Mouse (Mus musculus) testis, postnatal 10 days (tissue): ENCODE data around the gene Rnh1.

Experiments used
- DNase-seq: peaks from one replicate; pipeline ENCODE4 v3.0.0; 2021; ENCODE audit warnings: low spot score

The Rnh1 gene

DNA sequence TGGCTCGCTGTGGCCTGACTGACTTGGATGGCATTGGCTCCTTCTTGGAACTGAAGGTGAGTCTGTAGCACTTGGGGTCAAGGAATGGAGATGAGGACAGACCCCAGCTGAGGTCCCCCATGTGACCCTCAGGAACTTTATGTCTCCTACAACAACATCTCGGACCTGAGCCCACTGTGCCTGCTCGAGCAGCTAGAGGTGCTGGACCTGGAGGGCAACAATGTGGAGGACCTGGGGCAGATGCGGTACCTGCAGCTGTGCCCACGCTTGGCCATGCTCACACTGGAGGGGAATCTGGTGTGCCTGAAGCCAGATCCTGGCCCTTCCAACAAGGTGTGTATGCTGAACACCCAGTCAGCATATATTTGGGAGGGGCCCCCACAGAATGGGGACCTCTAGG lies 32.8 kb upstream of the Rnh1 start:
- DNase-seq: peak; percentile 38

DNA sequence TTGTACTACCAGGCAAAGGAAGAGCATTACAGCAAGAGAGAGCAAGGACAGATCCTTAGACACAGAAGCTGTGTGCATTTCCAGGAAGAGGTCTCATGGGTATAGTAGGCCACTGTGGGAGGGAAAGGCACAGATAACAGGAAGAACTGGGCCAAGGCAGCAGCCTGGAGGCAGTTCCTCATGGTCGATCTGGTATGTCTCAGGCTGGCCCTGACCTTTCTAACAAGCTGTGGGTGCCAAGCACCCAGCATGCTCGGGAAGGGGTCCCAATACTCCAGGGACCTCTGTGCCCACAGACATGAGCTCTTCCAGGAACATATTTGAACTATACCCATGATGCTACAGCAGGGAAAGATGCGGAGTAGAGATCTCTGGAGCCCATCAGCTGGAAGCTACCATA lies 31.9 kb upstream of the Rnh1 start:
- no peak for DNase-seq

DNA sequence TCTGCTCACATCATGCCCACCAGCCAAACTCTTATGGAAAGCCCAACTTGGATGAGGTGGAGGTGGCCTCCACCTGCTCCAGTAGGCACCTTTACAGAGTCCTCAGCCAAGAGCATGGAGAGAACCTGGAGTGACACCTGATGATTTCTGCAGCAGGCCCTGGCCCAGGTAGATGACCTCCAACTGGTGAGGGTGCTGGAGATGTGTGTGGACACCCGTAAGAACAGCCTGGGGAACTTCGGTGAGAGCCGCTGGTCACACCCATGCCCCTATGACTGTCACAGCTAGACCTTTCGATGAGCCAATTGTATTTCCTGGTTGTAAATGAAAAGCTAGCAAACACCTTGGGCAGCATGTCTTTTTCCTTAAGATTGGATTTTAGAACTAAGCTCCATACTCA lies 25.5 kb upstream of the Rnh1 start:
- DNase-seq: no peak

DNA sequence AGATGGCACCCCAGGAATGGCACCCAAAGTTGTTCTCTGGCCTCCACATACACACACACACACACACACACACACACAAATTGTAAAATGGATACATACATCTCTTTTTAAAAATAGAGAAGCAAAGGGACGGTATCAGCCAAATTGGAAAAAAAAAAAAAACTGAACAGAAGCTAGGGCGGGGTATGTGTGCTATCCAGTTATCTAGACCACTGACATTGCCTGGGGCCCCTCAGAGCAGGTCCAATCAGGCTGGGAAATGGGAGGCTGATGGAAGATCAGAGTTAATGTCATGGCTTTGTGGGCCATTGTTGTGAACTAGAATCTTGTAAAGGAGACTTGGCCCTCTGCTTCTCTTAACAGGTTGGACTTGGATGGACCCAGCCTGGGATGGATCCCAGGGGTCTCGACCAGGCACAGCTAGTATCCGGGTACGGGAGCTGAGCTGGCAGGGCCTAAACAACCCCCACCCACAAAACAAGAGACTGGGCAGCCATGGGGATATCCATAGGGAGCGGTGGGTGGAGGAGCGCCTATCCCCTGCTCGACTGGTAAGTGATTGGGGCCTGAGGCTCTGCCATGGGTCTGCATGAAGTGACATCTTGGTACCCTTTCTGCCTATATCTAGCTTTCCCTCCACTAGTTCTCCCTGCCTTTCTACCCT lies 24.1 kb upstream of the Rnh1 start:
- DNase-seq: no peak

DNA sequence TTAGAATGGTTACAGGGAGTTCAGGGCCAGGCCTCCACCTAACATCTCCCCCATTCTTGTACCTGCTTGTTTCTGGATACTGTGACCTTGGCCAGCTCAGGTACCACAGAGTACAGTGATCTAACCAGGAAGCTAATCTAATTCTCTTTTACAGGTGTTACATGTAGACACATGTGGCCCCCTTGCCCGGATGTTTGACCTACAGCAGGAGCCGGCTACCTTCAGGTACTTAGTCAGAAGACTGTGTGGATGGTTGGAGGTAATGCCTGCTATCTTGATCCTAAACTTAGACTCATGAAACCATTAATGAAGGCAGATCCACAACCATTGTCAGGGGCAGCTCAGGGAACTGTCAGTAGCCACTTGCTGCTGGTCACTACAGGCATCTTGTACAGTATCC lies 23.1 kb upstream of the Rnh1 start:
- no peak for DNase-seq

DNA sequence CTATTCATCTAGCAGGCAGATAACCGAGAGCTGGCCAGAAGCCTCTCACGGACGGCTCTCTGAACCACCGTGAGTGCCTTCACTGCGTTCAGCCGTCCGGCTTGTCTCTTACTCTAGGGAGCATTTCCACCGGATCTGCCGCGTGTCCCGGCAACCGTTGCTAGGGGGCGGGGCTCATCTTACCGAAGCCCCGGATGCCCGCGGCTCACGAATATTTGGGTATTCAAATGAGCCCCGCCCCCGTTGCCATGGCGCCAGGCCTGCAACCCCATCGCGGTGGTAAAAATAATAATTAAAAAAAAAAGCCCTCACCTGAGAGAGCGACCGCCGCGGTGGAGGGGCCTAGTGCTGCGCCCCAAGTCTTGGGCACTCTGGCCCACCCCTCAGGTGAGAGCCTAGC lies 22.2 kb upstream of the Rnh1 start:
- peak; percentile 98 for DNase-seq

DNA sequence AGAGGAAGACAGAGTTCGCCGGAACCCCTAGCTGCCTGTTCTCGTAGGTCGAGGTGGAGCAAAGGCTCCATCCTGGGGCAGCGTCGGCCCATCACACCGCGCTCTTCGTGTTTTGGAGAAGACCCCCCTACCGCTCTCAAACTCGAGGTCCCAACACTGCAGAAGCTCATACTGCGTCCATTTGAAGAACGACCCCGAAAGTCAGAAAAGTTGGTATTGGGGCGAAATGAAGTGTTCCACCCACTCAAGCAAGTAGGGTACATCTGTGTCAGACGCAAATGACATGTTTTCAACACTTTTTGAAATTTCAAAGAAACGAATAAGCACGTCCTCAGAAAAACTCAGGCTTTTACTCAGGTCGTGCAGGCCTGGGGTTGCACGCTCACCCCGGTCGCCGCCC lies 21.8 kb upstream of the Rnh1 start:
- no peak for DNase-seq

DNA sequence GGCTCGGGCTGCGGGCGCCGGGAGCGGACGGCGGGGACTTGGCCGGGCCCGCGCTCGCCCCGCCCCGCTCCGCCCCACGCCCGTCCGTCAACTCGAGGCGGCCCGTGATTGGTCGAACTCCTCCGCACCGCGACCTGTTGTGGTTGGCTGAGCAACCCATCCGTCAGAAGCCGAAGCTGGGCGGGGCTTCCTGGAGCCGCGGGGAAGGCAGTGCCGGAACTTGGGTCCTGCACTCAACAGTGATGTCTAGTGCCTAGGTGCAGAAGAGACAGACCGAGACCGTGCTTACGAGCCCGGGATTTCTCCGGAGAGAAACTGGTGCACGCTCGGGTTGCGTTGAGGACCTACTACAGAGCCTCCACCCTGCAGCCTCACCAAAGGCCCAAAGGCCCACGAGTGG lies 21.3 kb upstream of the Rnh1 start, which contains the start of the genes Hras and Lrrc56:
Hras (minus strand) TSS at position 58 of the 400 bp plus-strand sequence.
Lrrc56 (plus strand) TSS at position 210 of the 400 bp plus-strand sequence.
- DNase-seq: peak; percentile 99

DNA sequence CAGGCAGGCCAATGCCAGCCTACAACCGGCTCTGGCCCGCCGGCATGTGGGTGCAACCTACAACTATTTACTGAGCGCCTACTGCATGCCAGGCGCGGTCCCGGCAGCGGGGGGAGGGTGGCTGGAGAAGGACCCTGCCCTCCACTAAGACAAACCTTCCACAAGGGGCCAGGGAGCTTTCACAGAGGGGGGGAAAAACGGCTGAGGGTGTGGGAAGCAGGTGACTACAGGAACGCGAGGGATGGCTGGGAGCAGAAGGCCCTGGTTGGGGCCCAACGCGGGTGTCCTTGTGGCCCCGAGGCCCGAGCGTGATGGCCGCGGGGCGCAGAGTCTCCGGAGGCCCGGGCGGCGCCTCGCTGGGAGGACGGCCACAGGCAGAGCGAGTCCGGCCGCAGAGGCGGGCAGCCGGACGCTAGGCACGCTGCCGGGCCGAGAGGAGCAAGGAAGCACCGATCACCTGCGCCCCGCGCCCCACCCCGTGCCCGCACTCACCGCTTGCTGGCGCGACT lies 20.7 kb upstream of the Rnh1 start:
- peak; percentile 69 for DNase-seq

DNA sequence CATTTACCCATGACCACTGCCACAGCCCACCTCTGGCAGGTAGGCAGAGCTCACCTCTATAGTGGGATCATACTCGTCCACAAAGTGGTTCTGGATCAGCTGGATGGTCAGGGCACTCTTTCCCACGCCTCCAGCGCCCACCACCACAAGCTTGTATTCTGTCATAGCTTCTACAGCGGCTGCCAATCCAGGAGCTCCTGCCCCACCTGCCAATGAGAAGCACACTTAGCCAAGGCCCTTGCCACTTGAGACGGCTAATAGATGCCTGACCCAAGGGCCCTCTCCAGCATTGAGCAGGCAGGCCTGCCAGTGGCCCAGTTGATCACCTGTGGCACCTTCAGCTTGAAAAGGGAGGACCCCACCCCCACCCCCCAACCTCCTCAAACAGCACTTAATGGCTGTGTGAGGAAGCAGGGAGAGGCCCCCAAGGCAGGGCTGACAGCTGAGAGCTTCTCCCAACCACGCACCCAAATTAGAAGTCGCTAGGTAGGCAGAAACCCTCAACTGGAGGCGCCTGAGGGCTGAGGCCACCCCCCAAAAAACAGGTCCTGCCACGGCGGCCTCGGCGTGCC lies 20.2 kb upstream of the Rnh1 start:
- DNase-seq: peak; percentile 39

DNA sequence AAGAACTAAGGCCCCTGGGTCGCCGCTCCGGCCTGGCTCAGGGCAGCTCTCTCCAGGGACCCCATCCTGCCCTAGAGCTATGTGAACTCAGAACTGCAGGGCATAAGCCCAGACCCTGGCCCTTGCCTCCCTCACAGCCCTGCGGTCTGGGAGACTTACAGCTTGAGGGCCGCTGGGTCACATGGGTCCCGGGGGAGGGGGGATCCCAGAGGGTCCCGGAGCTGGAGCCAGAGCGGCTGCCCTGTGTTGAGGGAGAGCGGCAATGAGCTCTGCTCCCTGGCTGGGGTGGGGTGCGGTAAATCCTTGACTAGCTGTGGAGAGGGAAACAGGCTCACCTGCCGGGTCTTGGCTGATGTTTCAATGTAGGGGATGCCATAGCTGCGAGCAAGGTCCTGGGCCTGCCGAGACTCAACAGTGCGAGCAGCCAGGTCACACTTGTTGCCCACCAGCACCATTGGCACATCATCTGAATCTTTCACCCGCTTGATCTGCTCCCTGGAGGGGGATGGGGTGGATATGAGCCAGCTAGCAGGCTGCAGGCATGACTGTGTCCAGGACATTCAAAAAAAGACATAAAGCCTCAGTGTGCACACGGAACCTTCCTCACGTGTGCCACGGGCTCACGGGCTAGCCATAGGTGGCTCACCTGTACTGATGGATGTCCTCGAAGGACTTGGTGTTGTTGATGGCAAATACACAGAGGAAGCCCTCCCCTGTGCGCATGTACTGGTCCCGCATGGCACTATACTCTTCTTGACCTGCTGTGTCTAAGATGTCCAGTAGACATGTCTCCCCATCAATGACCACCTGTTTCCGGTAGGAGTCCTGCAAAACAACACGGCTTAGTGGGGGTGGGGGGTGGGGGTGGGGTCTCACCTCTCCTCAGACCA lies 19.4 kb upstream of the Rnh1 start:
- DNase-seq: peak; percentile 51

DNA sequence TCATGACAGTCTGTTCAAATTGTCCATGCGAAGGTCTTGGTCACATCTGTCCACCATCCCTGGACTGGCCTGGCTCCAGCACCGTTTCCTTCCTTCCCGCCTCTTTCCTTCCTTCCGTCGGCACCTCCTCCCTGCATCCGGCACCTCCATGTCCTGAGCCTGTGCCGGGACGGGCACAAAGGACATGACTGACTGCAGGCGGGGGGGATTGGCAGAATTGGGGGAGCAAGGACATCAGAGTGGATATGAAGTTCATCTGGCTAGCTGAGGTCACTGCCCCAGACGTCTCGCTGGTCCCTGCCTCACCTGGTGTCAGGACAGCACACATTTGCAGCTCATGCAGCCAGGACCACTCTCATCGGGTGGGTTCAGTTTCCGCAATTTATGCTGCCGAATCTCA lies 18.4 kb upstream of the Rnh1 start:
- peak; percentile 50 for DNase-seq

DNA sequence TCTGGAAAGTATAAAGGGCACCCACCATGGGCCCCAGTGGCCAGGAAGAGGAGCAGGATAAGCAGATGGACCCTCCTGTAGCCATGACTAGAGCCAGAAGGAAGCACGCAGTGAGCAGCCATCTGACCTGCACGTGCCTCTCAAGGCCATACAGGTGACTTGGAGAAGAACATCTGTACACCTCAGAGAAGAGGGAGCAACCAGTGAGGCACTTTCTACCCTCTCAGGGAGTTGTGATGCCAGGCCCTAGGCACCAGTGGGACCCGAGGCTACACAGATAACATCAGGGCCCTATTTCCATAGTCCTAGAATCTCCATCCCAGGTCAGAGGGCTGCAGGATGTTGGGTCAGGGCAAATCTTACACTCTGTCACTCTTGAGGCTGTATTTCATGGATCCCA lies 17.6 kb upstream of the Rnh1 start:
- no peak for DNase-seq

DNA sequence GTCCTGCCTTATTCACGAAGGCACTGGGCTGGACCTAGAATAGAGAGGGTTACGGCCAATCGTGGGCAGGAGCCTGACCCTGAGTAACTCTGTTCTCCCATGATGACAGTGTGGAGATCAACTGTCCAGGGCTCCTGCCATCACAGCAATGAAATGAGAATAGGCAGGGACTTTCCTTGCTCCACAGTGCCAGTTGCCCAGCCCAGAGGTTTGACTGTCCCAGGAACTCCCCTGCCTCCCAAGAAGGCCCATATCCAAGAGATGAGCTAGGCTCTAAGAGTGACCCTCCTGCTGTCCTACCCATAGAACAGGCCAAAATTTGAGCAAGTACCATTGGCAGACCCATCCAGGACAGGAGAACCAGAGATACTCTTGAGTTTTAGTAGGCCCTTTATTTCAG lies 16.1 kb upstream of the Rnh1 start:
- DNase-seq: no peak

DNA sequence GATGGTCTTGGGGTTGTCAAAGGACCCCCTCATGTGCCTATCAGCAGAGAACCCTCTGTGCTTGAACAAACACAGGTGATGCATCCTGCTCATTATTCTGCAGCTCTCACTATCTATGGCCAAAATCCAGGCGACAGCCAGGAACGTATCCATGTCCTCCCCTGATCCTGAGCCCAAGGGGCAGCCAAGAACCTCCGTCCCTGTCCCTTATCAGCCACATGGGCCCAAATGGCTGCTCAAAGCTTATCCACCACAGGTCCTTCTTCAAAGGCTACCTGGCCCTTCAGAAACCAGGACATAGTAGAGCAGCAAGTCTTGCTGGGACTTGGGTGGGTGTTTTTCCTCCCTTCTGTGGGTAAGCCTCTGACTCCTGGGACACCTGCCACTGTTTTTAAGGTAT lies 15.5 kb upstream of the Rnh1 start:
- no peak for DNase-seq

DNA sequence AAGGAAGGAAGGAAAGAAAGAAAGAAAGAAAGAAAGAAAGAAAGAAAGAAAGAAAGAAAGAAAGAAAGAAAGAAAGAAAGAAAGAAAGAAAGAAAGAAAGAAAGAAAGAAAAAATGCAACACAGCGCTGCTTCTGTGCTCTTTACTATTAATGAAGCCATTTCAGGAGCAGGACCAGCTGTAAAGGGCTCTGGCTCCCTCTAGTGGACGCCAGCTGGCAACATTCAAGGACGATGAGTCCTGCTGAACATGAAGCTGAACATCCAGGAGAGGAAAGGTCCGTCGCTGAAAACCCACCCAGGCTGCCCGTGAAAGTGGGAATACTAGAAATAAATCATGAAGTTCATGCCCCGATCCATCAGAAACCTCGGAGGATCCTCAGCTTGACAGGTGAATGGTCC lies 3.5 kb upstream of the Rnh1 start:
- DNase-seq: peak; percentile 92

DNA sequence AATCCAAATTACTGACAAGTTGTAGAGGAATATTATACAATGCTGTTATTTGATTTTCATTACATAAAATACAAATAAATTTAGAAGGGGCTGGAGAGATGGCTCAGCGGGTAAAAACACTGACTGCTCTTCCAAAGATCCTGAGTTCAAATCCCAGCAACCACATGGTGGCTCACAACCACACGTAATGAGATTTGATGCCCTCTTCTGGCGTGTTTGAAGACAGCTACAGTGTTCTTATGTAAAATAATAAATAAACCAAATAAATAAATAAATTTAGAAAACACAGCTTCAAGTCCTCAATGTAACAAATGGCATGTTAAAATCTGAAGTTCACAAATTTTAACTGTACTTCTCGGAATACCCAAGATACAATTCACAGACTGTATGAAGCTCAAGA lies 2.4 kb upstream of the Rnh1 start:
- no peak for DNase-seq

DNA sequence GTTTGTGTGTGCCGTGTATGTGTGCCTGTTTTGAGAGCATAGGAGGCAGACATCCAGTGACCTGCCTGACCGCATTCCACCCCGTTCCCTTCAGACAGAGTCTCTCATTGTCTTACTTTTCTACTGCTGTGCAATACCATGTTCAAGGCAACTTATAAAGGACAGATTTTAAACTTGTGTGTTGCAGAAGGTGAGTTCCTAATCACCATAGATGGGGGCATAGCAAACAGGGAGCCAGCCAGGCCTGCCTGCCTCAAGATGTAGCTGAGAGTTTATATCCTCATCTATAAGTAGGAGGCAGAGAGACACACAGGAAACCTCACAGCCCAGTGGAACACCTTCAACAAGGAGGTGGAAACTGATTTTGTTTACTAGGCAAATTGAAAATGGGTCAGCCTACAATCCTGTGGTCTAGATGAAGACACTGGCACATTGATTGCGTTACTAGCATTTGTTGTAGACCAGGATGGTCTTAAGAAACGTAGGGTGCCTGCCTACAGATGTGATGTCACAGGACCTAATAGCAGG lies 730 bp upstream of the Rnh1 start:
- DNase-seq: no peak

DNA sequence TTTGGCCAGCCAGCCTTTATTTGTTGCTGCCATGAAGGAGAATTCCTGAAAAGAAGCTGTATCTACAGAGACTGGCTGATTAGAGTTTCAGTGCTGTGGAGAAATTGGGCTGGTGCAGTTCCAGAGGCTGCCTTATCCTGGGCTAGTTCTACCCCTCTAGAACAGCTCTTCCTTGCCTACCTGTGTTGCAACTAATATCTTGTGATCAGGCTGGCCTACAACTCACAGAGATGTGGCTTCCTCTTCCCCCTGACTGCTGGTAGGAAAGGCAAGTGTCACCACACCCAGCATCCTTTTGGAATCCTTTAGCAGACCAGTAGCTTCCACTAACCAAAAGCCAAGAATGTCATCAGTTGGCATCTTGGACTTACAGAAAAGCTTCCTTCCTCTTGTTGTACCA lies 2.8 kb downstream of the Rnh1 start:
- no peak for DNase-seq

DNA sequence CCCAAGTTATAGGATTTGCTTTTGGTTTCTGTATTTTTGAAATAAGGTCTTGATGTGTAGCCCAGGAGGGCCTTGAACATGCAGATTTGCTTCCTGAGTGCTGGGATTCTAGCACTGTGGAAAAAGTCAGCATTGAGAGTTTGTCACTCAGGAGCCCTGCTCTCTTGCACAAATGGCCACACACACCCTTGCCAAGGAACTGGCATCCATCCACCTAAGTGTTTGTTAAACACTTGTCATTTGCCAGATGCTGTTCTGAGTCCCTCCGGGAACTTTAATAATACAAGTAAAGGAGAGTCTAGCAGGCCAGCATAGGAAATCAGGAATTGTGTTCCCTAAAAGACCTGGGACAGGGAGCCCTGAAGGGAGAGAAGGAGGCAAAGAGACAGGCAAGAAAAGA lies 3.4 kb downstream of the Rnh1 start:
- no peak for DNase-seq

DNA sequence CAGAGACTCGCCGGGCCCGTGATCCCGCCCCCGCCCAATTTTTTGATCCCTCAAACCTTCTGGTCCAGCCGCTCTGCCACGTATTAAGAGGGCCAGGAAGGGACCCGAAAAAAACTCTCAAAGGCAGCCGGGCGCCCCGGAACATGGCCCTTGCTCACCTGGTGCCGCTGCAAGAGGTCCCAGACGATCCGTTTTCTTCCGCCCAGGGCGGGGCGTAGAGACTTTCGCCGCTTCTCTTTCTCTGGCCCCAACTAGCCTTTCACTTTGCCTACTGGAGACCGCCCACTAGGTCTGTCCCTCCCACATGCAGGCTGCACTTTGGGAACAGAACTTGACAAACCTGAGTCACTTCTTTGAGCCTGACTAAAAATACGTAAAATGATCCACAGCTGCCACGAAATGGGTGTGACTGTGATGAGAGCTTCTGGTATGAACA lies 4.1 kb downstream of the Rnh1 start:
- peak; percentile 77 for DNase-seq

DNA sequence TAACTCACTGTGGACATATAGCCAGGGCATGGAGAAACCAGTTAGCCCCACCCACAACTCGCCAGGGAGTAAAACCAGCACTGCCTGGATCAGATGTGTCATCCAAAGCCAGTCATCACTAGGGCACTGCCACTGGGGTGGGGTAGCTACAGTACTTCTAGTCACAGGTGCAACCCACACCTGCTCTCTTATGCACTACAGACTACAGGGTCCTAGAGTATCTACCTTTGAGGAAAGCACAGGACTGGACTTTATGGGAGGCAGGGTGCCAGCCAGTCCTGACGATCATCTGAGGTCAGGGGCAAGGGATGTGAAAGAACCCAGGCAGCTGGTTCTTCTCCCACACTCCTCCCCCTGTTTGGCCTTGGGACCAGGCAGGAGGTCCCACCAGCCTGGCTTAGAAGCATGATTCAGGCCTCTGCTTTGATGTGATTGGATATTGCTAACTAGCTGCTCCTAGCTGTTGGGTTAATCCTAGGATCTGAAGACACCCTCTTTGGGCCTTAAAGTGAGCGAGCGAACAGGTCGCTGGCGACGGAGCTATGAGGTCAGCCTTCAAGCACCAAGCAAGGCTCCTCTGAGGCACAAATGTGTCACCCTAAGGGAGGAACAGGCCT lies 4.6 kb downstream of the Rnh1 start:
- peak; percentile 86 for DNase-seq
